Mouse (Mus musculus) lung, postnatal 0 days (tissue): ENCODE results near the gene Ticam1. TPM values are rescaled to one million over a fixed set of nuclear protein-coding genes. Genes with fewer than 3 reads are reported as not detected.

ENCODE experiments used
- ATAC-seq: fragments of 200-750 bp; cut with Nextera tagmentation; 2 replicates; pipeline ENCODE4 v1.8.0; 2017; ENCODE audit warnings: moderate library complexity
- DNase-seq: peaks from one replicate; pipeline ENCODE4 v3.0.0-alpha.2; 2016; ENCODE audit warnings: low spot score
- H3K27ac ChIP-seq: fragments of 300-500 bp; sonication (generic); 2 replicates; pipeline ENCODE4 v1.5.1; 2014; ENCODE audit warnings: antibody characterized with exemption, mild to moderate bottlenecking, low read length, mixed read lengths
- H3K27me3 ChIP-seq: fragments of 300-500 bp; sonication (generic); replicated peaks from 2 replicates; pipeline ENCODE4 v1.6.1; 2014; ENCODE audit warnings: low read length, mixed read lengths; ENCODE audit not compliant: insufficient read depth
- H3K36me3 ChIP-seq: fragments of 300-500 bp; sonication (generic); 2 replicates; pipeline ENCODE4 v1.6.1; 2014; ENCODE audit warnings: low read length, mixed read lengths; ENCODE audit not compliant: insufficient read depth
- H3K4me1 ChIP-seq: fragments of 300-500 bp; sonication (generic); 2 replicates; pipeline ENCODE4 v1.6.1; 2014; ENCODE audit warnings: antibody characterized with exemption, low read depth, low read length, mixed read lengths; ENCODE audit not compliant: insufficient read depth
- H3K4me2 ChIP-seq: fragments of 300-500 bp; sonication (generic); replicated peaks from 2 replicates; pipeline ENCODE4 v1.6.1; 2014; ENCODE audit warnings: low read depth, mild to moderate bottlenecking, low read length, moderate library complexity, mixed read lengths
- H3K4me3 ChIP-seq: fragments of 300-500 bp; sonication (generic); 2 replicates; pipeline ENCODE4 v1.5.1; 2014; ENCODE audit warnings: low read depth, low read length
- H3K9ac ChIP-seq: fragments of 300-500 bp; sonication (generic); replicated peaks from 2 replicates; pipeline ENCODE4 v1.6.1; 2014; ENCODE audit warnings: low read depth, mild to moderate bottlenecking
- H3K9me3 ChIP-seq: fragments of 300-500 bp; sonication (generic); 2 replicates; pipeline ENCODE4 v1.6.1; 2016; ENCODE audit warnings: low read length, mixed read lengths
- CTCF ChIP-seq: IDR thresholded peaks from 2 replicates; pipeline ENCODE4 v1.5.1; 2016; ENCODE audit warnings: antibody characterized with exemption, mild to moderate bottlenecking
- EP300 ChIP-seq: IDR thresholded peaks from 2 replicates; pipeline ENCODE4 v1.6.1; 2016; ENCODE audit warnings: antibody characterized with exemption, mild to moderate bottlenecking, control low read depth
- WGBS: fragments of 180-500 bp; shearing (Covaris S2); extraction: QIAGEN DNeasy Blood & Tissue Kit; methylation state at CpG from one replicate; pipeline ENCODE4 v1.1.7; 2014; 5-methylcytosine and 5-hydroxymethylcytosine counted together
- polyA plus RNA-seq: library from polyadenylated mRNA; unstranded; fragments of >200 nt; fragmentation: Nextera tagmentation; extraction: Ambion mirVana; gene quantifications from 2 replicates; pipeline ENCODE4 v1.2.1, GENCODE M21; 2015

Gene Ticam1
- polyA plus RNA-seq, 1 experiment from 2014 or later = 4.1 TPM

DNA sequence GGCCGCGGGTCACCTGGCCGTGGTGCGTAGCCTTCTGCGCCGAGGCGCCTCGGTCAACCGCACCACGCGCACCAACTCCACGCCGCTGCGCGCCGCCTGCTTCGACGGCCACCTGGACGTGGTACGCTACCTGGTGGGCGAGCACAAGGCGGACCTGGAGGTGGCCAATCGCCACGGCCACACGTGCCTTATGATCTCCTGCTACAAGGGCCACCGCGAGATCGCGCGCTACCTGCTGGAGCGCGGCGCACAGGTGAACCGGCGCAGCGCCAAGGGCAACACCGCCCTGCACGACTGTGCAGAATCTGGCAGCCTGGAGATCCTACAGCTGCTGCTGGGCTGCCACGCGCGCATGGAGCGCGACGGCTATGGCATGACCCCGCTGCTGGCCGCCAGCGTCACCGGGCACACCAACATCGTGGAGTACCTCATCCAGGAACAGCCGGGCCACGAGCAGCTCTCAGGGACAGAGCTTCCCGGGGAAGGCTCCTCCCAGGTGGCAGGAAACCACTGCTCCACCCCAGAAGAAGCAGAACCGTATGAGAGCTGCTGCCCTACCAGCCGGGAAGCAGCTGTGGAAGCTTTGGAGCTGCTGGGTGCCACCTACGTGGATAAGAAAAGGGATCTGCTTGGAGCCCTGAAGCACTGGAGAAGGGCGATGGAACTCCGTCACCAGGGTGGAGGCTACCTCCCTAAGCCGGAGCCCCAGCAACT lies 19.2 kb downstream of the Ticam1 start:
- Histone ChIP-seq H3K36me3 (peaks cover 13% of the 10 kb centered on the region), H3K4me3 (peak overlapping the region; percentile 61), H3K4me2 (peak overlapping the region; percentile 90), H3K4me1 (peaks cover 3% of the 10 kb centered on the region; the same call in 1 of the 2 replicates), H3K27me3 (no peaks in the 10 kb centered on the region), H3K9me3 (no peaks in the 10 kb centered on the region), H3K27ac (peak overlapping the region; percentile 96), H3K9ac (peak overlapping the region; percentile 51)
- 7% methylated on average over 48 of the region's 58 CpGs for WGBS
- no peak for DNase-seq
- peak; percentile 0; the same call in 1 of the 2 replicates for ATAC-seq
- no peak; the same call in 1 of the 2 replicates for TF ChIP-seq CTCF
- no peak for TF ChIP-seq EP300

- no peaks in the 10 kb centered on the region for H3K27me3 ChIP-seq
- TF ChIP-seq EP300 (peak; percentile 60), CTCF (no peak)
- peak within 1 kb of the TSS; percentile 96 for H3K27ac ChIP-seq
- peak within 1 kb of the TSS; percentile 61 for H3K4me3 ChIP-seq
- H3K9me3 ChIP-seq = no peaks in the 10 kb centered on the region
- H3K9ac ChIP-seq = peak within 1 kb of the TSS; percentile 51
- under 1% methylated on average over 28 of the region's 28 CpGs for WGBS
- H3K4me1 ChIP-seq = peaks cover 3% of the 10 kb centered on the region; the same call in 1 of the 2 replicates
- peak within 1 kb of the TSS; percentile 90 for H3K4me2 ChIP-seq
- ATAC-seq (peak; percentile 91), DNase-seq (peak; percentile 100)
- H3K36me3 ChIP-seq = peaks cover 13% of the 10 kb centered on the region
Measured at GRCm38 (mm10) chr17:56256239-56256881, 20.2 kb downstream of the Ticam1 start, which contains the start of gene Fem1a. Gene Fem1a (plus strand): TSS chr17:56256810.

GRCm38 (mm10) chr17:56255863-56256238 lies 20.7 kb downstream of the Ticam1 start:
- H3K4me2 ChIP-seq = peak overlapping the region; percentile 90
- H3K4me3 ChIP-seq = peak overlapping the region; percentile 61
- WGBS = under 1% methylated on average over 32 of the region's 32 CpGs
- H3K4me1 ChIP-seq = peaks cover 3% of the 10 kb centered on the region; the same call in 1 of the 2 replicates
- H3K9ac ChIP-seq = no peak overlapping the region
- H3K27ac ChIP-seq = peak overlapping the region; percentile 96
- no peaks in the 10 kb centered on the region for H3K27me3 ChIP-seq
- TF ChIP-seq EP300 (no peak), CTCF (peak; percentile 98)
- ATAC-seq (peak; percentile 93), DNase-seq (peak; percentile 100)
- peaks cover 13% of the 10 kb centered on the region for H3K36me3 ChIP-seq
- no peaks in the 10 kb centered on the region for H3K9me3 ChIP-seq

- Histone ChIP-seq H3K9me3 (no peaks in the 10 kb centered on the region), H3K9ac (no peak overlapping the region), H3K27ac (no peak overlapping the region), H3K4me3 (no peak overlapping the region), H3K27me3 (no peaks in the 10 kb centered on the region), H3K4me2 (0 out of 2 replicates have a peak overlapping the region, but pooled peaks have one; percentile 8), H3K36me3 (peaks cover 12% of the 10 kb centered on the region), H3K4me1 (peaks cover 3% of the 10 kb centered on the region; the same call in 1 of the 2 replicates)
- no peak for ATAC-seq
- no peak for DNase-seq
- TF ChIP-seq CTCF (no peak), EP300 (no peak)
- WGBS = 15% methylated on average over 9 of the region's 9 CpGs
Measured at GRCm38 (mm10) chr17:56255429-56255828, 21.2 kb downstream of the Ticam1 start.

- no peak for ATAC-seq
- H3K4me2 ChIP-seq = no peak overlapping the region
- TF ChIP-seq CTCF (no peak), EP300 (no peak)
Measured at GRCm38 (mm10) chr17:56254695-56255094, 21.9 kb downstream of the Ticam1 start.

GRCm38 (mm10) chr17:56251136-56251829 lies 25.3 kb downstream of the Ticam1 start:
- peak; percentile 65 for ATAC-seq

More at GRCm38 (mm10) chr17:56254695-56255094, 21.9 kb downstream of the Ticam1 start:
- no peaks in the 10 kb centered on the region for H3K9me3 ChIP-seq
- WGBS = 75% methylated on average over 4 of the region's 4 CpGs
- no peaks in the 10 kb centered on the region for H3K27me3 ChIP-seq
- H3K9ac ChIP-seq = no peak overlapping the region
- H3K4me3 ChIP-seq = no peak overlapping the region
- peaks cover 5% of the 10 kb centered on the region; the same call in 1 of the 2 replicates for H3K36me3 ChIP-seq
- H3K27ac ChIP-seq = no peak overlapping the region
- H3K4me1 ChIP-seq = peaks cover 3% of the 10 kb centered on the region; the same call in 1 of the 2 replicates
- DNase-seq = no peak

More at GRCm38 (mm10) chr17:56251136-56251829, 25.3 kb downstream of the Ticam1 start:
- 14% methylated on average over 6 of the region's 6 CpGs for WGBS
- H3K9me3 ChIP-seq = no peaks in the 10 kb centered on the region
- peak overlapping the region; percentile 22 for H3K27ac ChIP-seq
- no peak overlapping the region for H3K9ac ChIP-seq
- H3K4me1 ChIP-seq = no peaks in the 10 kb centered on the region
- no peak overlapping the region for H3K4me2 ChIP-seq
- no peak overlapping the region for H3K4me3 ChIP-seq
- TF ChIP-seq CTCF = peak; percentile 79
- no peak for TF ChIP-seq EP300
- peak; percentile 92 for DNase-seq
- H3K27me3 ChIP-seq = no peaks in the 10 kb centered on the region
- no peaks in the 10 kb centered on the region for H3K36me3 ChIP-seq
